Mouse (Mus musculus) stomach, embryonic 16.5 days (tissue): Measurements from ENCODE around the gene 5730522E02Rik. TPM values are rescaled to one million over a fixed set of nuclear protein-coding genes. Genes with fewer than 3 reads are reported as not detected.

ENCODE experiments used
- ATAC-seq: fragments of 200-750 bp; cut with Nextera tagmentation; 2 replicates; pipeline ENCODE4 v1.8.0; 2017; ENCODE audit warnings: moderate number of reproducible peaks, moderate TSS enrichment; ENCODE audit not compliant: insufficient read depth, low FRiP score
- H3K27ac ChIP-seq: fragments of 300-500 bp; sonication (generic); 2 replicates; pipeline ENCODE4 v1.5.1; 2014; ENCODE audit warnings: low read length
- H3K27me3 ChIP-seq: fragments of 300-500 bp; sonication (generic); 2 replicates; pipeline ENCODE4 v1.6.1; 2014; ENCODE audit warnings: low read length, control low read depth, mixed read lengths; ENCODE audit not compliant: control insufficient read depth, insufficient read depth
- H3K36me3 ChIP-seq: fragments of 300-500 bp; sonication (generic); 2 replicates; pipeline ENCODE4 v1.6.1; 2014; ENCODE audit warnings: low read length; ENCODE audit not compliant: control insufficient read depth, insufficient read depth
- H3K4me1 ChIP-seq: fragments of 300-500 bp; sonication (generic); 2 replicates; pipeline ENCODE4 v1.6.1; 2014; ENCODE audit warnings: low read length, control low read depth, mixed read lengths; ENCODE audit not compliant: control insufficient read depth, insufficient read depth
- H3K4me2 ChIP-seq: fragments of 300-500 bp; sonication (generic); 2 replicates; pipeline ENCODE4 v1.6.1; 2014; ENCODE audit warnings: low read depth, low read length, mixed read lengths
- H3K4me3 ChIP-seq: fragments of 300-500 bp; sonication (generic); replicated peaks from 2 replicates; pipeline ENCODE4 v1.5.1; 2014; ENCODE audit warnings: mild to moderate bottlenecking, low read length
- H3K9ac ChIP-seq: fragments of 300-500 bp; sonication (generic); 2 replicates; pipeline ENCODE4 v1.6.1; 2014; ENCODE audit warnings: low read length
- H3K9me3 ChIP-seq: fragments of 300-500 bp; sonication (generic); replicated peaks from 2 replicates; pipeline ENCODE4 v1.6.1; 2016; ENCODE audit warnings: low read length, control low read depth; ENCODE audit not compliant: control insufficient read depth
- WGBS: fragments of 180-500 bp; shearing (Covaris S2); extraction: QIAGEN DNeasy Blood & Tissue Kit; methylation state at CpG from one replicate; pipeline ENCODE4 v1.1.7; 2014; 5-methylcytosine and 5-hydroxymethylcytosine counted together
- polyA plus RNA-seq: library from polyadenylated mRNA; unstranded; fragments of >200 nt; fragmentation: Nextera tagmentation; extraction: Ambion mirVana; gene quantifications from 2 replicates; pipeline ENCODE4 v1.2.1, GENCODE M21; 2015

The 5730522E02Rik gene
- polyA plus RNA-seq, 1 experiment from 2014 or later, result 1.9 TPM

DNA sequence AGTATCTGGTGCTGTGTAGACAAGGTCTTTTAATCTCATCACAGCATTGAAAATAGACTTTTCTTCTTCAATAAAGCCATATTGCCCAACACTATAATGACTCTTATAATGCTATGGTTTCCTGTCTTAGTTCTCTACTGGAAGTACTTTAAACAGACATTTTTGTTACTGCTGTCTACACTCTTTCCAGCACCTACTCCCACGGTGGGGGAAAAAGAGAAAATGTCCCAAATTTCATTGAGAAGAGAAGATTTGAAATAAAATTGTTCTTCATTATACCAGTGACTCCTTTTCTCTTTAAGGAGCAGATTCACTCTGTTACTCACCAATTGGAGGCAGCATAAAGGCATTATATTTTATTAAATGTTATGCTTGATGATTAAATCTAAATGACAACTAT, 72.5 kb downstream of the 5730522E02Rik start:
- Histone ChIP-seq H3K4me1 (no peaks in the 10 kb centered on the region), H3K36me3 (no peaks in the 10 kb centered on the region), H3K27me3 (no peaks in the 10 kb centered on the region), H3K9ac (no peak overlapping the region), H3K4me2 (no peak overlapping the region), H3K4me3 (no peak overlapping the region), H3K9me3 (no peaks in the 10 kb centered on the region), H3K27ac (no peak overlapping the region)
- WGBS, result 88% methylated on average over 1 of the region's 1 CpGs
- no peak for ATAC-seq

DNA sequence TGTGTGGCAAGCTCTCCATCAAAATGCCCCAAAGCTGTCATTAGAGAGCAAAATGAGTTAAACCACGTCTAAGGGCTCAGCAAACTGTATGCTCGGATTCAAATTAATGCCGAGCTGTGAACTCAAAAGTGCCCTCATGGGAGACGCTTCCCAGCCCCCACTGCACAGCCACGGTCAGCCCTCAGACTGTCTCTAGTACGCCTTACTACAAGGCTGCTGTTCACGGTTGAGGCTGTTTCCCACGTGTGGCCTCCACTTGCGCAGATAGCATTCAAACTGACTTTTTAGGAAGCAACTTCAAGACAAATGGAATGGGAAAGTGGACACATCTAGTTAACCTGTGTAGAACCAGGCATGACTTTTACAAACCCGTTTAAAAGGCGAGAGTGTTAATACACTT, 79.7 kb downstream of the 5730522E02Rik start:
- Histone ChIP-seq H3K36me3 (no peaks in the 10 kb centered on the region), H3K4me2 (no peak overlapping the region), H3K9me3 (no peaks in the 10 kb centered on the region), H3K9ac (no peak overlapping the region), H3K27ac (no peak overlapping the region), H3K27me3 (no peaks in the 10 kb centered on the region), H3K4me3 (no peak overlapping the region), H3K4me1 (no peaks in the 10 kb centered on the region)
- no peak for ATAC-seq
- WGBS, result 33% methylated on average over 11 of the region's 11 CpGs

DNA sequence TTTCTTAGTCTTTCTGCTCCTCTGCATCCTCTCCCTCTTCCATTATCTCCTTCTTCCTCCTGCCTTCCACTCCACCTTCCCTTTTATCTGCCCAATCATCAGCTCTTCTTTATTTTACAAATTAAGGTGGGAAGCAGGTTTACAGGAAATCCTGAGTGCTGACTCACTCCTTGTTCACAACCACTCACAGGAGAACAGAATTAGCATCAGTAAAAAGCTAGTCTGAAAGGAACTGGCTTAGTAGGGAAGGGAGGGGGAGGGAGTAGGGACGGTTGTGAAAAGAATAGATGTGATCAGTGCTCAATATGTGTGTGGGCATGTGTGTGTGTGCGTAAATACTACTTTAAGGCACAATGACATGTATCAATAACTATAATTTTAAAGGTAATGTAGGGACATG, 81.5 kb downstream of the 5730522E02Rik start:
- H3K4me2 ChIP-seq, result no peak overlapping the region
- no peak overlapping the region for H3K9ac ChIP-seq
- H3K4me1 ChIP-seq, result no peaks in the 10 kb centered on the region
- H3K9me3 ChIP-seq, result no peaks in the 10 kb centered on the region
- 53% methylated on average over 2 of the region's 2 CpGs for WGBS
- no peaks in the 10 kb centered on the region for H3K27me3 ChIP-seq
- no peak for ATAC-seq
- H3K27ac ChIP-seq, result no peak overlapping the region
- H3K4me3 ChIP-seq, result no peak overlapping the region
- no peaks in the 10 kb centered on the region for H3K36me3 ChIP-seq

DNA sequence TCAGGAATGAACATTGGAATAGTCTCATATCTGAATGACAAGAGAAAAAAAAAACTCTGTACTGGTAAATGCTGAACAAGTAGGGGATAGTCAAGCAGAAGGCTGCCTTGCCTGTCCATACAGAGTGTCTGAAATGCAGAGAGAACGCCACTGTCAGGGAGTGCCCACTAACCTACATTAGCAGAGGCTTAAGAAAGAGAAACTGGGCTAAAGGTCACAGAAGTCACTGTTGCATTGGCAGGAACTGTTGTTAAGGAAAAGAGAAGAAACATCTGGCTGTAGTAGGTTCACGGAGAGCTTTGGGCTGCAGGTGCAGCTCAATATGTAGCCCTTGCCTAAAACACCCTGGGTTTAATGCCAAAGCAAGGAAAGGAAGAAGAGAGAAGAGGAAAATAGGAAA, 82.2 kb downstream of the 5730522E02Rik start:
- Histone ChIP-seq H3K27me3 (no peaks in the 10 kb centered on the region), H3K4me3 (no peak overlapping the region), H3K36me3 (no peaks in the 10 kb centered on the region), H3K27ac (no peak overlapping the region), H3K4me2 (no peak overlapping the region), H3K4me1 (no peaks in the 10 kb centered on the region), H3K9ac (no peak overlapping the region), H3K9me3 (no peaks in the 10 kb centered on the region)
- ATAC-seq, result no peak
- 31% methylated on average over 2 of the region's 2 CpGs for WGBS

DNA sequence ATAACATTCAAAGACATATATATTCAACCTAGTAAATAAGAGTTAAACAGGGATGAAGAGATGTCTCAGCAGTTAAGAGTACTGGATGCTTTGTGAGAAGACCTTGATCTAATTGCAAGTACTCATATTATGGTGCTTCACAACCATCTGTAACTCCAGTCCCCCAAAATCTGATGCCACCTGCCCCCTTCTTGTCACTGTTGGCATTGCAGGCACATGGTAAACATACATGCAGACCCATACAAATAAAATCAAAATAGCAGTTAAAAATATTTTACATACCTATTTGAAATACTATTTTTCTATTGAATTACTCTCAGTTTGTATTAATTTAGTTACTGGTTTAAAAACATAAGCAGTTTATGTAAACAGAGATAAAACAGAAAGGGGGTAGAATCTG, 84.6 kb downstream of the 5730522E02Rik start:
- Histone ChIP-seq H3K27me3 (no peaks in the 10 kb centered on the region), H3K4me1 (no peaks in the 10 kb centered on the region), H3K9me3 (no peaks in the 10 kb centered on the region), H3K4me2 (no peak overlapping the region), H3K36me3 (no peaks in the 10 kb centered on the region), H3K4me3 (no peak overlapping the region), H3K27ac (no peak overlapping the region), H3K9ac (no peak overlapping the region)
- no peak for ATAC-seq

GRCm38 (mm10) chr11:26120781-26121557, 89.6 kb downstream of the 5730522E02Rik start:
- H3K36me3 ChIP-seq, result no peaks in the 10 kb centered on the region
- no peak overlapping the region for H3K4me3 ChIP-seq
- H3K4me1 ChIP-seq, result no peaks in the 10 kb centered on the region
- H3K27ac ChIP-seq, result no peak overlapping the region
- no peaks in the 10 kb centered on the region for H3K9me3 ChIP-seq
- no peak for ATAC-seq
- H3K27me3 ChIP-seq, result no peaks in the 10 kb centered on the region
- no peak overlapping the region for H3K9ac ChIP-seq
- WGBS, result 66% methylated on average over 8 of the region's 8 CpGs
- H3K4me2 ChIP-seq, result no peak overlapping the region

DNA sequence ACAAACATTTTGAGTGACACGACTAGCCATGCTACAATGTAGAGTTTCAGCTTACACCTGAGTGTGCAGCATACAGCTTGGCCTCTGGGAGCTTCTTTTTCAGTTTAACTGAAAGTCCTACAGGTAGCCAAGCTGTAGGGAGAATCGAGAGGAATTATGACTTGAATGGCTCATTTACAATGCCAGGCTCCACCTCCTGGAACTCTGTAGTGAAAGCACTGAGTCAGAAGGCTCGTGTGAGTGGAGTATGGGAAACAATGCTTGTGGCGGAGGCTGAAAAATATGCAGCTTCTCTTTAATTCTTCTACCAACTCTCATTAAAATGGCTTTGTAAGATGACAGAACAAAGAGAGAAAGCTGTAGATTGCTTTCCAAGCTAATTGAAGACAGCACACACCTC, 92.9 kb downstream of the 5730522E02Rik start:
- WGBS, result 61% methylated on average over 4 of the region's 4 CpGs
- Histone ChIP-seq H3K27me3 (no peaks in the 10 kb centered on the region), H3K27ac (no peak overlapping the region), H3K36me3 (no peaks in the 10 kb centered on the region), H3K4me2 (no peak overlapping the region), H3K4me1 (no peaks in the 10 kb centered on the region), H3K9me3 (no peaks in the 10 kb centered on the region), H3K9ac (no peak overlapping the region), H3K4me3 (no peak overlapping the region)
- no peak for ATAC-seq

DNA sequence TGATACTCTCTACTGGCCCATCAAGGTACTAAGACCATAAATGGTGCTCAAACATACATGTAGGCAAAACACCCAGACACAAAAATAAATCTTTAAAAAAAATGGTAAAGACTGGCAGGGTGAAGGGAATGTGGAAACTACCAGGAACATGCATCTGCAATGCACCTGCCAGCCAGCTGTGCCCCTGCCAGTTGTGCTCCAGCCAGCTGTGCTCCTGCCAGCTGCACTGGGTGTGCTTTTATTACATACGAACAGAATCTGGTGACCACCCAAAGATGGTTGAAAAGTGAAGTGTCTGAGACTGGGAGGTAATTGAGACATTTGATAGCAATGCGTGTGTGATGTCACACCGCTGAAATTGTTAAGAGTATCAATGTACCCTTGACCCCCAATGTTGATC, 98.4 kb downstream of the 5730522E02Rik start:
- H3K36me3 ChIP-seq, result no peaks in the 10 kb centered on the region
- no peak overlapping the region for H3K27ac ChIP-seq
- H3K9me3 ChIP-seq, result no peaks in the 10 kb centered on the region
- H3K4me3 ChIP-seq, result no peak overlapping the region
- no peaks in the 10 kb centered on the region for H3K27me3 ChIP-seq
- H3K9ac ChIP-seq, result no peak overlapping the region
- ATAC-seq, result no peak
- no peak overlapping the region for H3K4me2 ChIP-seq
- no peaks in the 10 kb centered on the region for H3K4me1 ChIP-seq
- 79% methylated on average over 3 of the region's 3 CpGs for WGBS

DNA sequence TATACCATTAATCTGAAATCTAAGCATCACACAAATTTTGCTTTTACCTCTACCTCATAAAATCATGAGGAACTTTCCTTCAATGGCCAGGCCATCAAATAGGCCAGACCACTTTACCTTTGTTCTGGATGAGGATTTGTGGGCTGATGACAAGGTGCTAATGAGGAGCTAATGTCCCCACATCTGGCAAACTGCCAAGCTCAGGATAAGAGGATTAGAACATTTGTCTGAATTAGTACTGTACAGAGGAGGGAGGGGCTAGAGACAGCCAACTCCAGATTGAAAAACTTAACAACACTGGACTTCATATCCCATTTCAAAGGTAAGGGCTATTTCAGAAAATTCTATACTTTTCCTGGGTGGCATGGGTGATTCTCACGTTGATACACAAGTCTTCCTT, 101.9 kb downstream of the 5730522E02Rik start:
- no peaks in the 10 kb centered on the region for H3K9me3 ChIP-seq
- 64% methylated on average over 1 of the region's 1 CpGs for WGBS
- no peaks in the 10 kb centered on the region for H3K4me1 ChIP-seq
- no peak overlapping the region for H3K9ac ChIP-seq
- no peaks in the 10 kb centered on the region for H3K27me3 ChIP-seq
- no peak overlapping the region for H3K27ac ChIP-seq
- no peaks in the 10 kb centered on the region for H3K36me3 ChIP-seq
- ATAC-seq, result no peak
- H3K4me3 ChIP-seq, result no peak overlapping the region
- no peak overlapping the region for H3K4me2 ChIP-seq
